Mouse (Mus musculus) bone marrow macrophage, adult 2 months (primary cell): ENCODE data around the gene Sfpq.

Experiments used
- CTCF ChIP-seq: IDR thresholded peaks from 2 replicates; pipeline ENCODE4 v1.5.1; 2012; ENCODE audit warnings: low read depth, mild to moderate bottlenecking, low read length, moderate library complexity
- POLR2A ChIP-seq: IDR thresholded peaks from 2 replicates; pipeline ENCODE4 v1.6.1; 2012; ENCODE audit warnings: mild to moderate bottlenecking, low read depth, low read length, borderline replicate concordance

DNA sequence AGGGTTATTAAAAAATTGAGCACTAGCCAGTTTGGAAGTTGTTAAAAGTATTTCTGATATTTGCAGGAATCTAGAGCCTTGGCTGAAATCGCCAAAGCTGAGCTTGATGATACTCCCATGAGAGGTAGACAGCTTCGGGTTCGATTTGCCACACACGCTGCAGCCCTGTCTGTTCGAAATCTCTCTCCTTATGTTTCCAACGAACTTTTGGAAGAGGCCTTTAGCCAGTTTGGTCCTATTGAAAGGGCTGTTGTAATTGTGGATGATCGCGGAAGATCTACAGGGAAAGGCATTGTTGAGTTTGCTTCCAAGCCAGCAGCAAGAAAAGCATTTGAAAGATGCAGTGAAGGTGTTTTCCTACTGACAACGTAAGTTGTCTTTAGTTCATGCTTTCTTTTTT is 2.1 kb downstream of the Sfpq start:
- TF ChIP-seq POLR2A (no peak), CTCF (no peak)
